Mouse (Mus musculus): ENCODE measurements around the gene Atg13.

- no peak for TF ChIP-seq CTCF (IDR thresholded peaks at IDR 0.05; ENCODE audit: low read depth, low read length)
- no peak for TF ChIP-seq GATA1 (IDR thresholded peaks at IDR 0.05; ENCODE audit: borderline replicate concordance, low read length)
- no peak for TF ChIP-seq TAL1 (conservative IDR thresholded peaks at IDR 0.05; ENCODE audit: low read depth, low read length)
- no peak for TF ChIP-seq POLR2AphosphoS5 (IDR thresholded peaks at IDR 0.05; ENCODE audit: insufficient replicate concordance, low read depth, low read length)
- TF ChIP-seq GATA2 (IDR thresholded peaks at IDR 0.05; ENCODE audit: borderline replicate concordance, low read depth, low read length), result no peak
These were observed 73.5 kb downstream of the Atg13 start for GRCm38 (mm10) chr2:91636727-91637338.

Measured in G1E (cell line).